ENCODE assay signal across 14 mouse cellular contexts in genomic region chr14:121359850-121360249, GRCm38 (mm10). TPM values are rescaled to one million over a fixed set of nuclear protein-coding genes. Genes with fewer than 3 reads are reported as not detected.
DNase-seq lines count a peak whose midpoint lies in the region; ATAC-seq and TF ChIP-seq lines count a peak whose summit lies in the region.
"Had no signal": no experiment of that assay in that cellular context is flagged by ENCODE, and none has a peak within 500 bp of the region (broad histone marks: within the 10 kb centered on the region; RNA-seq: fewer than 3 reads in every experiment).

No protein-coding gene starts in this region.

- no peak for DNase-seq in gastrocnemius, adult 2 months
- no peak for DNase-seq in gastrocnemius, adult 18-20 months (ENCODE audit: low spot score)
- no peak for DNase-seq in liver, embryonic 11.5 days (ENCODE audit: low spot score)
- DNase-seq in liver = no peak
- DNase-seq in embryo, embryonic 11 days = peak; percentile 23
- DNase-seq in right cerebral cortex, postnatal 36 days (ENCODE audit: low spot score in 2 of 2) = no peak
- DNase-seq in ovary, postnatal 14 days (ENCODE audit: low spot score) = no peak
- DNase-seq: adrenal gland, postnatal 36 days; heart, adult 18-20 months; kidney, postnatal 25 days; lung, adult 18-20 months; thymus, postnatal 14 days had no signal

- H3K4me3 ChIP-seq in gastrocnemius, adult 2 months = no peak overlapping the region
- no peak overlapping the region for H3K4me3 ChIP-seq in liver, embryonic 11.5 days (ENCODE audit: low read depth, low read length)
- H3K4me3 ChIP-seq in liver, embryonic 16.5 days (ENCODE audit: low read depth, low read length) = no peak overlapping the region

- intact Hi-C loops in gastrocnemius, adult 2 months (cut with DNase I) = no loop called here

- peaks cover 92% of the 10 kb centered on the region for H3K4me1 ChIP-seq in liver, embryonic 11.5 days (replicated peaks; ENCODE audit: control insufficient read depth, insufficient read depth, low read length)
- peaks cover 95% of the 10 kb centered on the region for H3K4me1 ChIP-seq in liver, embryonic 16.5 days (ENCODE audit: control insufficient read depth, low read depth, low read length)

- no peak overlapping the region for H3K4me2 ChIP-seq in liver, embryonic 11.5 days
- H3K4me2 ChIP-seq in liver, embryonic 16.5 days (ENCODE audit: low read depth, low read length) = 0 out of 2 replicates have a peak overlapping the region, but pooled peaks have one; percentile 32

- no peak overlapping the region for H3K9ac ChIP-seq in liver, embryonic 11.5 days (ENCODE audit: low read depth, low read length)
- no peak overlapping the region for H3K9ac ChIP-seq in liver, embryonic 16.5 days (ENCODE audit: low read depth, low read length)

- H3K27ac ChIP-seq in gastrocnemius, adult 2 months = peak overlapping the region; percentile 85; the same call in 1 of the 2 replicates
- peak overlapping the region; percentile 70; the same call in 1 of the 2 replicates for H3K27ac ChIP-seq in liver, embryonic 11.5 days (ENCODE audit: low read depth, low read length)
- H3K27ac ChIP-seq in liver, embryonic 16.5 days (ENCODE audit: low read length) = peak overlapping the region; percentile 4
- H3K27ac ChIP-seq: hindbrain, postnatal 0 days had no signal

- 65% methylated on average over 8 of the region's 8 CpGs for WGBS in liver, embryonic 11.5 days
- 57% methylated on average over 8 of the region's 8 CpGs for WGBS in liver, embryonic 16.5 days (ENCODE audit: insufficient replicate concordance)

- no peaks in the 10 kb centered on the region for H3K27me3 ChIP-seq in liver, embryonic 11.5 days (replicated peaks; ENCODE audit: control insufficient read depth, insufficient read depth, low read length)
- no peaks in the 10 kb centered on the region for H3K27me3 ChIP-seq in liver, embryonic 16.5 days (ENCODE audit: control insufficient read depth, insufficient read depth, low read depth, low read length)

- no peak for TF ChIP-seq CTCF in gastrocnemius, adult 2 months (IDR thresholded peaks at IDR 0.05)

- H3K9me3 ChIP-seq in liver, embryonic 11.5 days (ENCODE audit: control insufficient read depth, low read length) = no peaks in the 10 kb centered on the region
- no peaks in the 10 kb centered on the region for H3K9me3 ChIP-seq in liver, embryonic 16.5 days (replicated peaks; ENCODE audit: control insufficient read depth, low read length)

- ATAC-seq in liver, embryonic 11.5 days (replicated peaks; ENCODE audit: low FRiP score) = no peak
- no peak for ATAC-seq in liver, embryonic 16.5 days (ENCODE audit: low read depth)
- ATAC-seq: hindbrain, postnatal 0 days had no signal

- peaks cover 8% of the 10 kb centered on the region; the same call in 1 of the 2 replicates for H3K36me3 ChIP-seq in liver, embryonic 11.5 days (ENCODE audit: control insufficient read depth, insufficient read depth, low read length)
- no peaks in the 10 kb centered on the region for H3K36me3 ChIP-seq in liver, embryonic 16.5 days (ENCODE audit: control insufficient read depth, insufficient read depth)

RNA-seq across cellular contexts. Expression of gene Stk24, which starts 20.0 kb away (rescaled TPM):
- 10 to 100 TPM; 29.7 to 40.0 TPM for total RNA-seq in gastrocnemius, adult 2 months (2021)
- total RNA-seq in gastrocnemius, adult 18-20 months (2021) = 10 to 100 TPM; 27.9 to 31.2 TPM
- 51.3 and 58.2 TPM in 2 replicates for polyA plus RNA-seq in liver, embryonic 11.5 days (2014; fragmentation: Nextera tagmentation; extraction: Ambion mirVana)
- polyA plus RNA-seq in liver, embryonic 16.5 days (2015; fragmentation: Nextera tagmentation; extraction: Ambion mirVana) = 24.3 and 26.1 TPM in 2 replicates

Comparison
In these comparisons a context has a peak if more than half of its experiments do, and no peak if none do; other contexts are left out.
1. H3K27ac ChIP-seq: peak in every context shown above with its lines; median percentile 85 in gastrocnemius, adult 2 months; 70 in liver, embryonic 11.5 days; 4 in liver, embryonic 16.5 days.